ENCODE assay signal across 1 mouse cellular context in genomic region chr2:167101743-167102441, GRCm38 (mm10).
TF ChIP-seq lines count a peak whose summit lies in the region.

No protein-coding gene starts in this region.

TF ChIP-seq in CH12.LX, 34 proteins besides CTCF, POLR2A, EP300 and RAD21 (continued from another document):
- no peak; the same call in 1 of the 2 replicates for TF ChIP-seq JUND (conservative IDR thresholded peaks at IDR 0.05; ENCODE audit: low read depth, low read length)
- TF ChIP-seq MAX (IDR thresholded peaks at IDR 0.05; ENCODE audit: low read length), result peak; percentile 82
